Mouse (Mus musculus) spleen, postnatal 10 days (tissue): ENCODE data around the gene Vps29.

Experiments used
- DNase-seq, 2 experiments: peaks; one replicate each; pipeline ENCODE4 v3.0.0; 2021 to 2022; ENCODE audit warnings: low spot score in 2 of 2

The Vps29 gene

GRCm38 (mm10) chr5:122336554-122337294 is 17.4 kb upstream of the Vps29 start:
- DNase-seq = no peak

- DNase-seq = no peak
Observed at GRCm38 (mm10) chr5:122342874-122343273, 11.3 kb upstream of the Vps29 start.

- no peak for DNase-seq
Observed at GRCm38 (mm10) chr5:122343768-122344167, 10.4 kb upstream of the Vps29 start.

GRCm38 (mm10) chr5:122344260-122344659 is 9.9 kb upstream of the Vps29 start:
- DNase-seq = peak; percentile 78 to 88

- DNase-seq = no peak
Observed at GRCm38 (mm10) chr5:122345777-122346176, 8.4 kb upstream of the Vps29 start.

- no peak for DNase-seq
Observed at GRCm38 (mm10) chr5:122354492-122355067, 411 bp downstream of the Vps29 start.

- no peak for DNase-seq
Observed at GRCm38 (mm10) chr5:122371591-122372191, 17.5 kb downstream of the Vps29 start, which contains the start of gene Gpn3. Gene Gpn3, plus strand, starts transcription at chr5:122371876.

GRCm38 (mm10) chr5:122372192-122372769 is 18.1 kb downstream of the Vps29 start, which contains the start of gene Fam216a:
Gene Fam216a, minus strand, starts transcription at chr5:122372364.
- DNase-seq = peak; percentile 99 to 100

- DNase-seq = no peak
Observed at GRCm38 (mm10) chr5:122372878-122373277, 18.7 kb downstream of the Vps29 start.

- DNase-seq = no peak
Observed at GRCm38 (mm10) chr5:122377101-122377833, 23.1 kb downstream of the Vps29 start.

GRCm38 (mm10) chr5:122378171-122378570 is 24.0 kb downstream of the Vps29 start:
- DNase-seq = no peak

- DNase-seq = peak; percentile 59 to 83
Observed at GRCm38 (mm10) chr5:122379374-122380155, 25.4 kb downstream of the Vps29 start.

- no peak for DNase-seq
Observed at GRCm38 (mm10) chr5:122390006-122390405, 35.8 kb downstream of the Vps29 start.

GRCm38 (mm10) chr5:122390671-122391070 is 36.5 kb downstream of the Vps29 start:
- no peak for DNase-seq

GRCm38 (mm10) chr5:122391178-122391785 is 37.1 kb downstream of the Vps29 start:
- no peak for DNase-seq

- peak; percentile 94 to 95 for DNase-seq
Observed at GRCm38 (mm10) chr5:122391786-122392180, 37.6 kb downstream of the Vps29 start, which contains the start of gene Arpc3. Gene Arpc3, plus strand, starts transcription at chr5:122391878.

- DNase-seq = peak; percentile 48 to 51
Observed at GRCm38 (mm10) chr5:122392227-122393004, 38.2 kb downstream of the Vps29 start.

GRCm38 (mm10) chr5:122393887-122394286 is 39.7 kb downstream of the Vps29 start:
- DNase-seq = peak; percentile 84 to 90

- no peak for DNase-seq
Observed at GRCm38 (mm10) chr5:122396791-122397190, 42.6 kb downstream of the Vps29 start.

- no peak for DNase-seq
Observed at GRCm38 (mm10) chr5:122397495-122397894, 43.3 kb downstream of the Vps29 start.
